Mouse (Mus musculus) bone marrow, adult 2 months (tissue): ENCODE data around the gene Dcbld1.

ENCODE experiments used
- CTCF ChIP-seq: fragments of 200-500 bp; IDR thresholded peaks from 2 replicates; pipeline ENCODE4 v1.5.1; 2011; ENCODE audit warnings: low read length, control low read depth; ENCODE audit not compliant: control insufficient read depth, insufficient read depth
- POLR2A ChIP-seq: fragments of 200-500 bp; IDR thresholded peaks from 2 replicates; pipeline ENCODE4 v1.6.1; 2011; ENCODE audit warnings: low read depth, mild to moderate bottlenecking, control low read depth, low read length, borderline replicate concordance; ENCODE audit not compliant: control insufficient read depth

DNA sequence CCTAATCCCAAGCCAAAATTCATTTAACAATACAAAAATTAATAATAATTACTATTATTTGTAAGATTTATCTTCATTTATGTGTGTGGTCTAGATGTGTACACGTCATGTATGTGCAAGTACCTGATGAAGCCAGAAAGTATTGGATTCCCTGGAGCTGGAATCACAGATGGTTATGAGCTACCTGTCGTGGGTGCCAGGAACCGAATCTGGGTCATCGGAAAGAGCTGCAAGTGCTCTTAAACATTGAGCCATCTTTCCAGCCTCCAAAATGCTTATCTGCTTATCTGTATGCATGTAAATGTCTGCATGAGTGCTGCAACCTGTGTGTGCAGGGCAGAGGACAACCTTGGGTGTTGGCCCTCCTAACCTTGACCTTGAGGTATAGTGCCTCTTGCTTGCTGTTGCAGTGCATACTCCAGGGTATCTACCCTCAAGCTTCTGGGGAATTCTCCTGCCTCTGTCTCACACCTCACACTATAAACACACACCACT lies 126.9 kb downstream of the Dcbld1 start:
- TF ChIP-seq POLR2A, result no peak
- no peak for TF ChIP-seq CTCF
